Mouse (Mus musculus): Measurements from ENCODE around the gene Sox6. TPM values are rescaled to one million over a fixed set of nuclear protein-coding genes. Genes with fewer than 3 reads are reported as not detected.

Gene Sox6
- polyA plus RNA-seq, 2 experiments = 21.3 to 59.4 TPM

GRCm38 (mm10) chr7:115453042-115453712 lies 585.4 kb downstream of the Sox6 start:
- H3K4me2 ChIP-seq (replicated peaks; ENCODE audit: low read depth, low read length, severe bottlenecking) = no peak overlapping the region
- H3K27ac ChIP-seq (replicated peaks; ENCODE audit: low read depth, low read length) = no peak overlapping the region
- peak; percentile 85 for DNase-seq (ENCODE audit: low spot score)
- 6% methylated on average over 21 of the region's 21 CpGs for WGBS
- H3K4me3 ChIP-seq (replicated peaks; ENCODE audit: low read length) = no peak overlapping the region
- no peaks in the 10 kb centered on the region for H3K36me3 ChIP-seq (ENCODE audit: control insufficient read depth, insufficient read depth, low read length)
- peak; percentile 86 for ATAC-seq (ENCODE audit: low FRiP score, low read depth)
- no peak overlapping the region for H3K9ac ChIP-seq (ENCODE audit: low read depth, low read length, severe bottlenecking)
- H3K9me3 ChIP-seq (ENCODE audit: control insufficient read depth, low read length) = no peaks in the 10 kb centered on the region
- no peak for TF ChIP-seq POLR2A (IDR thresholded peaks at IDR 0.05; ENCODE audit: borderline replicate concordance, extremely low read depth, insufficient read depth, insufficient read length)
- H3K27me3 ChIP-seq (ENCODE audit: control insufficient read depth, insufficient read depth, low read length) = no peaks in the 10 kb centered on the region
- H3K4me1 ChIP-seq (ENCODE audit: control insufficient read depth, insufficient read depth, low read length) = peaks cover 21% of the 10 kb centered on the region

GRCm38 (mm10) chr7:115450431-115451195 lies 588.0 kb downstream of the Sox6 start:
- H3K4me1 ChIP-seq (ENCODE audit: control insufficient read depth, insufficient read depth, low read length) = peaks cover 21% of the 10 kb centered on the region

GRCm38 (mm10) chr7:115448403-115449025 lies 590.1 kb downstream of the Sox6 start:
- DNase-seq (ENCODE audit: low spot score) = no peak
- H3K9ac ChIP-seq (ENCODE audit: low read depth, low read length, severe bottlenecking) = no peak overlapping the region
- WGBS = 75% methylated on average over 8 of the region's 8 CpGs
- no peak overlapping the region for H3K4me3 ChIP-seq (replicated peaks; ENCODE audit: low read length)
- no peaks in the 10 kb centered on the region for H3K36me3 ChIP-seq (ENCODE audit: control insufficient read depth, insufficient read depth, low read length)
- H3K4me2 ChIP-seq (replicated peaks; ENCODE audit: low read depth, low read length, severe bottlenecking) = no peak overlapping the region
- no peaks in the 10 kb centered on the region for H3K9me3 ChIP-seq (ENCODE audit: control insufficient read depth, low read length)
- H3K27me3 ChIP-seq (ENCODE audit: control insufficient read depth, insufficient read depth, low read length) = no peaks in the 10 kb centered on the region
- TF ChIP-seq POLR2A (IDR thresholded peaks at IDR 0.05; ENCODE audit: borderline replicate concordance, extremely low read depth, insufficient read depth, insufficient read length) = no peak
- H3K4me1 ChIP-seq (ENCODE audit: control insufficient read depth, insufficient read depth, low read length) = peaks cover 18% of the 10 kb centered on the region
- H3K27ac ChIP-seq (replicated peaks; ENCODE audit: low read depth, low read length) = no peak overlapping the region
- ATAC-seq (ENCODE audit: low FRiP score, low read depth) = no peak

More at GRCm38 (mm10) chr7:115450431-115451195, 588.0 kb downstream of the Sox6 start:
- H3K27ac ChIP-seq (replicated peaks; ENCODE audit: low read depth, low read length) = peak overlapping the region; percentile 49
- no peak overlapping the region for H3K4me2 ChIP-seq (replicated peaks; ENCODE audit: low read depth, low read length, severe bottlenecking)
- no peak for TF ChIP-seq POLR2A (IDR thresholded peaks at IDR 0.05; ENCODE audit: borderline replicate concordance, extremely low read depth, insufficient read depth, insufficient read length)
- ATAC-seq (ENCODE audit: low FRiP score, low read depth) (0 out of 2 replicates have a peak, but pooled peaks have one; percentile 20), DNase-seq (ENCODE audit: low spot score) (no peak)
- no peak overlapping the region for H3K4me3 ChIP-seq (replicated peaks; ENCODE audit: low read length)
- no peaks in the 10 kb centered on the region for H3K27me3 ChIP-seq (ENCODE audit: control insufficient read depth, insufficient read depth, low read length)
- 28% methylated on average over 23 of the region's 23 CpGs for WGBS
- H3K36me3 ChIP-seq (ENCODE audit: control insufficient read depth, insufficient read depth, low read length) = no peaks in the 10 kb centered on the region
- peak overlapping the region; percentile 12; the same call in 1 of the 2 replicates for H3K9ac ChIP-seq (ENCODE audit: low read depth, low read length, severe bottlenecking)
- no peaks in the 10 kb centered on the region for H3K9me3 ChIP-seq (ENCODE audit: control insufficient read depth, low read length)

GRCm38 (mm10) chr7:115447091-115447490 lies 591.5 kb downstream of the Sox6 start:
- H3K9ac ChIP-seq (ENCODE audit: low read depth, low read length, severe bottlenecking) = no peak overlapping the region
- H3K36me3 ChIP-seq (ENCODE audit: control insufficient read depth, insufficient read depth, low read length) = no peaks in the 10 kb centered on the region
- H3K4me1 ChIP-seq (ENCODE audit: control insufficient read depth, insufficient read depth, low read length) = peaks cover 9% of the 10 kb centered on the region
- H3K9me3 ChIP-seq (ENCODE audit: control insufficient read depth, low read length) = no peaks in the 10 kb centered on the region
- no peak overlapping the region for H3K4me3 ChIP-seq (replicated peaks; ENCODE audit: low read length)
- no peak overlapping the region for H3K27ac ChIP-seq (replicated peaks; ENCODE audit: low read depth, low read length)
- no peak for ATAC-seq (ENCODE audit: low FRiP score, low read depth)
- no peak for DNase-seq (ENCODE audit: low spot score)
- no peak for TF ChIP-seq POLR2A (IDR thresholded peaks at IDR 0.05; ENCODE audit: borderline replicate concordance, extremely low read depth, insufficient read depth, insufficient read length)
- WGBS = 63% methylated on average over 3 of the region's 3 CpGs
- no peaks in the 10 kb centered on the region for H3K27me3 ChIP-seq (ENCODE audit: control insufficient read depth, insufficient read depth, low read length)
- no peak overlapping the region for H3K4me2 ChIP-seq (replicated peaks; ENCODE audit: low read depth, low read length, severe bottlenecking)

- Histone ChIP-seq H3K27me3 (ENCODE audit: control insufficient read depth, insufficient read depth, low read length) (no peaks in the 10 kb centered on the region), H3K4me2 (replicated peaks; ENCODE audit: low read depth, low read length, severe bottlenecking) (no peak overlapping the region), H3K9me3 (ENCODE audit: control insufficient read depth, low read length) (no peaks in the 10 kb centered on the region), H3K4me3 (replicated peaks; ENCODE audit: low read length) (no peak overlapping the region), H3K9ac (ENCODE audit: low read depth, low read length, severe bottlenecking) (no peak overlapping the region), H3K36me3 (ENCODE audit: control insufficient read depth, insufficient read depth, low read length) (no peaks in the 10 kb centered on the region), H3K4me1 (ENCODE audit: control insufficient read depth, insufficient read depth, low read length) (peaks cover 9% of the 10 kb centered on the region), H3K27ac (replicated peaks; ENCODE audit: low read depth, low read length) (no peak overlapping the region)
- ATAC-seq (ENCODE audit: low FRiP score, low read depth) = no peak; the same call in 1 of the 2 replicates
- TF ChIP-seq POLR2A (IDR thresholded peaks at IDR 0.05; ENCODE audit: borderline replicate concordance, extremely low read depth, insufficient read depth, insufficient read length) = no peak
- no peak for DNase-seq (ENCODE audit: low spot score)
- 26% methylated on average over 6 of the region's 6 CpGs for WGBS
These were observed 592.0 kb downstream of the Sox6 start for GRCm38 (mm10) chr7:115446481-115447016.
